9 mouse cellular contexts compared by ENCODE assay signal in the genomic region with DNA sequence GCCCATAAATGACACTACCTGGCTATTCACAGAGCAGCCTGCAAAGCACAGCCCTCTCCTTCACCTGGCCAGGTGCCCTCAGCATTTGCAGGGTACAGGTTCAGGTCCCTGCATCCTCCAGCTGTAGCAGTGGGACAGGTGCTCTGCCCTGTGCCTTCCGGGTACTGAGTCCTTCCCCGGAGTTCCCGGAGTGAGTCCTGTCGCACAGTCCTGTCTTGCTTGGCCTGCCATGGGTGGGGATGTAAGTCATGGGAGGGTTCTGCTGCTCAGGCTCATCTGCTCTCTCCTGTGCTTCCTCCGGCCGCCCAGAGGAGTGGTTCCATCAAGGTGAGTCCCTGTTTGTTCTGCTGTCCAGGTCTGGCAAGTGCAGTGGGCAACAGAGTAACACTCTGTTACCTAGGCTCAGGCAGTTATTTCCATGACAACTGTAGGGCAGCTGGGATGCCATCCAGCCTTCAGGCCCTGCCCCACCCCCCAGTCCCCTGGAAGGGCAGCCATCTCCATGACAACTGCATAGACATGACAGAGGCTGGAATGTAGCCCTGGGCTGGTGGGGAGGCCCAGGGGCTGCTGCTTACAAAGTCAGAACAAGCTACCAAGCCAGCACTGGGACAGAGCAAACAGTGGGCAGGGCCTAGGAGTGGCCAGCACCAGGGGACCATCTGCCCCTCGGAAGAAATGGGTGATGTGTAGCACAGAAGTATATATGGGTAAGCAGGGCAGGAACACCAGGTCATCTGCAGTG. TPM values are rescaled to one million over a fixed set of nuclear protein-coding genes. Genes with fewer than 3 reads are reported as not detected.
DNase-seq lines count a peak whose midpoint lies in the region; ATAC-seq and TF ChIP-seq lines count a peak whose summit lies in the region.
"Had no signal": no experiment of that assay in that cellular context is flagged by ENCODE, and none has a peak within 500 bp of the region (broad histone marks: within the 10 kb centered on the region; RNA-seq: fewer than 3 reads in every experiment).

No protein-coding gene starts in this region.

- H3K27ac ChIP-seq in kidney, postnatal 0 days: no peak overlapping the region
- H3K27ac ChIP-seq in kidney, adult 2 months (ENCODE audit: insufficient read depth, low read depth, low read length): no peak overlapping the region
- H3K27ac ChIP-seq in forebrain, embryonic 13.5 days: peak overlapping the region; percentile 88
- peak overlapping the region; percentile 79 for H3K27ac ChIP-seq in midbrain, embryonic 14.5 days (replicated peaks; ENCODE audit: low read depth, low read length)
- H3K27ac ChIP-seq: liver, embryonic 15.5 days had no signal

- no peaks in the 10 kb centered on the region for H3K27me3 ChIP-seq in kidney, postnatal 0 days (ENCODE audit: insufficient read depth, low read length)
- H3K27me3 ChIP-seq in kidney, adult 2 months (replicated peaks; ENCODE audit: control insufficient read depth, insufficient read depth, low read length): no peaks in the 10 kb centered on the region
- H3K27me3 ChIP-seq in forebrain, embryonic 13.5 days: no peaks in the 10 kb centered on the region
- H3K27me3 ChIP-seq in midbrain, embryonic 14.5 days (ENCODE audit: control insufficient read depth, insufficient read depth, low read length): no peaks in the 10 kb centered on the region
- H3K27me3 ChIP-seq: liver, embryonic 15.5 days had no signal

- H3K9me3 ChIP-seq in kidney, postnatal 0 days (replicated peaks; ENCODE audit: low read length): no peaks in the 10 kb centered on the region
- H3K9me3 ChIP-seq in forebrain, embryonic 13.5 days (replicated peaks): no peaks in the 10 kb centered on the region
- H3K9me3 ChIP-seq in midbrain, embryonic 14.5 days (ENCODE audit: control insufficient read depth, low read length): no peaks in the 10 kb centered on the region
- H3K9me3 ChIP-seq: liver, embryonic 15.5 days had no signal

- peaks cover 45% of the 10 kb centered on the region for H3K36me3 ChIP-seq in kidney, postnatal 0 days (ENCODE audit: insufficient read depth, low read length)
- no peaks in the 10 kb centered on the region for H3K36me3 ChIP-seq in kidney, adult 2 months (ENCODE audit: control insufficient read depth, insufficient read depth, low read length)
- H3K36me3 ChIP-seq in forebrain, embryonic 13.5 days (ENCODE audit: poor library complexity, severe bottlenecking): peaks cover 95% of the 10 kb centered on the region
- H3K36me3 ChIP-seq in midbrain, embryonic 14.5 days (ENCODE audit: control insufficient read depth, insufficient read depth, low read length): peaks cover 89% of the 10 kb centered on the region

- no peak for TF ChIP-seq POLR2A in kidney, adult 2 months (IDR thresholded peaks at IDR 0.05; ENCODE audit: low read depth, low read length)
- no peak for TF ChIP-seq POLR2A in brain, embryonic 14.5 days (IDR thresholded peaks at IDR 0.05; ENCODE audit: borderline replicate concordance, extremely low read depth, insufficient read depth, insufficient read length, poor library complexity, severe bottlenecking)

- no peak for TF ChIP-seq CTCF in kidney, postnatal 0 days (IDR thresholded peaks at IDR 0.05; ENCODE audit: low read depth)
- TF ChIP-seq CTCF in kidney, adult 2 months (conservative IDR thresholded peaks at IDR 0.05; ENCODE audit: insufficient read depth, insufficient read length, low read depth, low read length): no peak
- no peak for TF ChIP-seq CTCF in brain, embryonic 14.5 days (IDR thresholded peaks at IDR 0.05; ENCODE audit: borderline replicate concordance, extremely low read depth, insufficient read depth, insufficient read length)

- 39% methylated on average over 7 of the region's 7 CpGs for WGBS in kidney, postnatal 0 days
- WGBS in kidney, adult 2 months: 53% methylated on average over 7 of the region's 7 CpGs
- WGBS in forebrain, embryonic 13.5 days: 26% methylated on average over 7 of the region's 7 CpGs
- 8% methylated on average over 7 of the region's 7 CpGs for WGBS in midbrain, embryonic 14.5 days

- H3K4me3 ChIP-seq in kidney, postnatal 0 days (replicated peaks; ENCODE audit: low read depth, low read length): no peak overlapping the region
- H3K4me3 ChIP-seq in kidney, adult 2 months (ENCODE audit: insufficient read depth, low read depth, low read length): no peak overlapping the region
- peak overlapping the region; percentile 2; the same call in 1 of the 2 replicates for H3K4me3 ChIP-seq in forebrain, embryonic 13.5 days
- no peak overlapping the region for H3K4me3 ChIP-seq in midbrain, embryonic 14.5 days (replicated peaks; ENCODE audit: low read depth, low read length)
- H3K4me3 ChIP-seq: liver, embryonic 15.5 days had no signal

- H3K9ac ChIP-seq in kidney, postnatal 0 days (ENCODE audit: low read depth, low read length): no peak overlapping the region
- peak overlapping the region; percentile 45 for H3K9ac ChIP-seq in forebrain, embryonic 13.5 days
- H3K9ac ChIP-seq in midbrain, embryonic 14.5 days (replicated peaks; ENCODE audit: low read length): peak overlapping the region; percentile 26; the same call in 1 of the 2 replicates
- H3K9ac ChIP-seq: liver, embryonic 15.5 days had no signal

- ATAC-seq in kidney, postnatal 0 days (replicated peaks; ENCODE audit: low FRiP score, low read depth): peak; percentile 35; the same call in 1 of the 2 replicates
- ATAC-seq in forebrain, embryonic 13.5 days: peak; percentile 86
- ATAC-seq in midbrain, embryonic 14.5 days (ENCODE audit: low FRiP score, low TSS enrichment): peak; percentile 86
- no peak for ATAC-seq in monocyte, adult 5-6 weeks (replicated peaks; ENCODE audit: insufficient number of reproducible peaks, low FRiP score, low TSS enrichment, poor library complexity, severe bottlenecking)

- DNase-seq in kidney, postnatal 0 days (ENCODE audit: low spot score): peak; percentile 44
- DNase-seq in kidney, adult 2 months: no peak
- peak; percentile 95 for DNase-seq in brain, embryonic 14.5 days (ENCODE audit: low read depth)
- peak; percentile 88 for DNase-seq in midbrain, embryonic 14.5 days
- DNase-seq in thymus, adult 18-20 months: no peak
- no peak for DNase-seq in right cerebral cortex, postnatal 36 days (ENCODE audit: low spot score in 2 of 2)

- peaks cover 12% of the 10 kb centered on the region for H3K4me1 ChIP-seq in kidney, postnatal 0 days (replicated peaks; ENCODE audit: insufficient read depth, low read length)
- peaks cover 3% of the 10 kb centered on the region; the same call in 1 of the 2 replicates for H3K4me1 ChIP-seq in kidney, adult 2 months (ENCODE audit: control insufficient read depth, insufficient read depth, low read length)
- H3K4me1 ChIP-seq in forebrain, embryonic 13.5 days: peaks cover 55% of the 10 kb centered on the region
- H3K4me1 ChIP-seq in midbrain, embryonic 14.5 days (ENCODE audit: control insufficient read depth, insufficient read depth, low read length): peaks cover 42% of the 10 kb centered on the region

- H3K4me2 ChIP-seq in kidney, postnatal 0 days (ENCODE audit: low read length): no peak overlapping the region
- H3K4me2 ChIP-seq in forebrain, embryonic 13.5 days: peak overlapping the region; percentile 38
- peak overlapping the region; percentile 36 for H3K4me2 ChIP-seq in midbrain, embryonic 14.5 days (ENCODE audit: low read length)
- H3K4me2 ChIP-seq: liver, embryonic 15.5 days had no signal

RNA-seq across cellular contexts. Expression of gene Txnrd2, which starts 25.5 kb away (rescaled TPM):
- polyA plus RNA-seq in kidney, postnatal 0 days (2015; fragmentation: Nextera tagmentation; extraction: Ambion mirVana): 29.8 and 30.6 TPM in 2 replicates
- polyA plus RNA-seq in kidney, adult 2 months (2012; rRNA removed): 35.2 and 39.1 TPM in 2 replicates
- 18.5 and 19.5 TPM in 2 replicates for polyA plus RNA-seq in brain, embryonic 14.5 days (2012; rRNA removed)
- 23.4 and 25.1 TPM in 2 replicates for polyA plus RNA-seq in forebrain, embryonic 13.5 days (2015; fragmentation: Nextera tagmentation; extraction: Ambion mirVana)
- 24.9 and 28.7 TPM in 2 replicates for polyA plus RNA-seq in midbrain, embryonic 14.5 days (2014; fragmentation: Nextera tagmentation; extraction: Ambion mirVana)
- 9.3 to 21.9 TPM (median 18.1 TPM) in 3 replicates for total RNA-seq in monocyte, adult 5-6 weeks (2017)

RNA-seq across cellular contexts. Expression of gene Comt, which starts 26.0 kb away (rescaled TPM):
- polyA plus RNA-seq in kidney, postnatal 0 days (2015; fragmentation: Nextera tagmentation; extraction: Ambion mirVana): 107 and 123 TPM in 2 replicates
- polyA plus RNA-seq in kidney, adult 2 months (2012; rRNA removed): 519 and 582 TPM in 2 replicates
- polyA plus RNA-seq in brain, embryonic 14.5 days (2012; rRNA removed): 72.8 and 73.8 TPM in 2 replicates
- 64.0 and 70.1 TPM in 2 replicates for polyA plus RNA-seq in forebrain, embryonic 13.5 days (2015; fragmentation: Nextera tagmentation; extraction: Ambion mirVana)
- polyA plus RNA-seq in midbrain, embryonic 14.5 days (2014; fragmentation: Nextera tagmentation; extraction: Ambion mirVana): 79.9 and 81.3 TPM in 2 replicates
- total RNA-seq in monocyte, adult 5-6 weeks (2017): 11.3 to 19.0 TPM (median 15.8 TPM) in 3 replicates

RNA-seq across cellular contexts. Expression of gene Arvcf, which starts 52.7 kb away (rescaled TPM):
- polyA plus RNA-seq in kidney, postnatal 0 days (2015; fragmentation: Nextera tagmentation; extraction: Ambion mirVana): 20.0 and 20.6 TPM in 2 replicates
- polyA plus RNA-seq in kidney, adult 2 months (2012; rRNA removed): 94.2 and 98.5 TPM in 2 replicates
- polyA plus RNA-seq in brain, embryonic 14.5 days (2012; rRNA removed): 169 and 189 TPM in 2 replicates
- polyA plus RNA-seq in forebrain, embryonic 13.5 days (2015; fragmentation: Nextera tagmentation; extraction: Ambion mirVana): 77.2 and 95.0 TPM in 2 replicates
- 70.2 and 70.4 TPM in 2 replicates for polyA plus RNA-seq in midbrain, embryonic 14.5 days (2014; fragmentation: Nextera tagmentation; extraction: Ambion mirVana)
- total RNA-seq in monocyte, adult 5-6 weeks (2017): 1.4 to 2.2 TPM (median 1.7 TPM) in 3 replicates

RNA-seq across cellular contexts. Expression of gene Tango2, which starts 52.7 kb away (rescaled TPM):
- 28.3 and 31.6 TPM in 2 replicates for polyA plus RNA-seq in kidney, postnatal 0 days (2015; fragmentation: Nextera tagmentation; extraction: Ambion mirVana)
- polyA plus RNA-seq in kidney, adult 2 months (2012; rRNA removed): 147 and 158 TPM in 2 replicates
- 69.4 and 78.6 TPM in 2 replicates for polyA plus RNA-seq in brain, embryonic 14.5 days (2012; rRNA removed)
- 59.2 and 63.2 TPM in 2 replicates for polyA plus RNA-seq in forebrain, embryonic 13.5 days (2015; fragmentation: Nextera tagmentation; extraction: Ambion mirVana)
- polyA plus RNA-seq in midbrain, embryonic 14.5 days (2014; fragmentation: Nextera tagmentation; extraction: Ambion mirVana): 70.0 TPM in 2 replicates
- 15.3 to 37.3 TPM (median 31.7 TPM) in 3 replicates for total RNA-seq in monocyte, adult 5-6 weeks (2017)

Comparison
In these comparisons a context has a peak if more than half of its experiments do, and no peak if none do; other contexts are left out.
1. DNase-seq: peak in kidney, postnatal 0 days (single experiment), brain, embryonic 14.5 days (single experiment) and midbrain, embryonic 14.5 days (single experiment); none in kidney, adult 2 months (single experiment), thymus, adult 18-20 months (0 of 2) and right cerebral cortex, postnatal 36 days (0 of 2).
2. H3K27ac ChIP-seq: peak in forebrain, embryonic 13.5 days (single experiment) and midbrain, embryonic 14.5 days (single experiment); none in kidney, postnatal 0 days (single experiment) and kidney, adult 2 months (single experiment).